Mouse (Mus musculus) Patski (cell line): ENCODE data around the gene Taar1. TPM values are rescaled to one million over a fixed set of nuclear protein-coding genes. Genes with fewer than 3 reads are reported as not detected.

Source experiments
- ATAC-seq: fragments of 100-300 bp; one replicate; pipeline ENCODE4 v1.8.0; 2021
- CTCF ChIA-PET: fragments of 350-600 bp; sonication (Branson Sonifier 250); formaldehyde crosslinking; loops from one replicate; lab custom pipeline; 2022; ENCODE audit warnings: inconsistent platforms; lab: Charles Lee
- POLR2A ChIA-PET: fragments of 350-600 bp; sonication (Branson Sonifier 250); formaldehyde crosslinking; loops from one replicate; lab custom pipeline; 2022; ENCODE audit warnings: antibody characterized with exemption, inconsistent platforms; lab: Charles Lee
- DNase-seq: peaks from one replicate; pipeline ENCODE4 v3.0.0-alpha.2; 2011; ENCODE audit warnings: low read depth, low spot score
- H3K27me3 ChIP-seq: fragments of 371-371 bp; one replicate; pipeline ENCODE4 v1.5.1; 2021
- CTCF ChIP-seq: fragments of 100-300 bp; IDR thresholded peaks from one replicate; pipeline ENCODE4 v1.5.1; 2021
- in situ Hi-C: fragments of 300-500 bp; cut with MboI; formaldehyde crosslinking; loops from 3 replicates; pipeline ENCODE4 v1.11.1; 2018; ENCODE audit warnings: low pct_unique_long_range_greater_than_20kb, mixed read lengths
- polyA plus RNA-seq: library from polyadenylated mRNA; unstranded; gene quantifications from one replicate; pipeline ENCODE4 v1.2.3, GENCODE M21; 2021

The Taar1 gene
- polyA plus RNA-seq, result not detected

DNA sequence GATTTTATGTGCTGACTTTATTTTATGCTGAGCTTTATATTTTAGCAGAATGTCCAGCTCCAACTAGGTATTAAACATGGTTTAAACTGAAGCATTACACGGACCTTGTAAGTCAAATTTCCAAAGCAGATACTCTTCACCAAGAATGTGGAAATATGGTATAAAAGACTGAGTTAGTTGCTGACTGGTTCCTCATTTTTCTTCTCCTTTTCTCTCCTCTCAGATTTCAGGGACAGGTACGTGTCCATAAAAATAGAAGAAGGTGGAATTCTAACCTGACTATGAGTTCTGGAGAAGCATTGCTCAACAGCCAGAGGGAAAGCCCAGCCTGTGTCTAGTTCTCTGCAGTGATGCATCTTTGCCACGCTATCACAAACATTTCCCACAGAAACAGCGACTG, at the start of gene Taar1:
Taar1 (plus strand) TSS at position 301 of the 400 bp plus-strand sequence.
- in situ Hi-C loops, result no loop called here
- DNase-seq (no peak), ATAC-seq (no peak)
- H3K27me3 ChIP-seq, result peaks cover 23% of the 10 kb centered on the region
- CTCF ChIA-PET, result no interaction called here
- no peak for TF ChIP-seq CTCF
- POLR2A ChIA-PET, result no interaction called here

DNA sequence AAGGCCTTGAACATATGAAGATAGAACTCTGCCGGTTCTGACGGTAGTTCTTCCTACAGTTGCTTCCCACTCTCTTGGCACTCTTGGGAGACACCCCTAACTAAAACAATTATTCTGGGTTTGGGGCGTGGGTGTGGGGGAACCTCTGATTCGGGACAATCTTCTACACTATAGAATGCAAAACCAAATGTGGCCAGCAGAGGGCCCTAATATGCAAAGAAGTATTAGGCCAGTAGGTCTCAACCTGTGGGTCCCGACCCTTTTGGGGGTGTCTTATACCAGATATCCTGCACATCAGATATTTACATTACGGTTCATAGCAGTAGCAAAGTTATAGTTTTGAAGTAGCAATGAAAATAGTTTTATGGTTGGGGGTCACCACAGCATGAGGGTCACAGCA, 39.5 kb upstream of the Taar1 start:
- no peak for ATAC-seq
- H3K27me3 ChIP-seq, result peaks cover 4% of the 10 kb centered on the region
- peak; percentile 59 for TF ChIP-seq CTCF
- in situ Hi-C loops, result no loop called here
- no peak for DNase-seq
- ChIA-PET CTCF (interaction anchor here (0.8 kb wide), 1 partner anchor 11 kb away, joined by 3 read pairs; no protein-coding TSS in a partner anchor), POLR2A (no interaction called here)

GRCm38 (mm10) chr10:23884910-23885309, 35.2 kb upstream of the Taar1 start:
- in situ Hi-C loops, result no loop called here
- peaks cover 4% of the 10 kb centered on the region for H3K27me3 ChIP-seq
- no peak for ATAC-seq
- CTCF ChIA-PET, result no interaction called here
- POLR2A ChIA-PET, result interaction anchor here (1.0 kb wide), 1 partner anchor 8 kb away, joined by 3 read pairs; no protein-coding TSS in a partner anchor
- no peak for TF ChIP-seq CTCF
- DNase-seq, result no peak

- TF ChIP-seq CTCF, result no peak
- CTCF ChIA-PET, result interaction anchor here (1.2 kb wide), 1 partner anchor 142 kb away, joined by 3 read pairs; no protein-coding TSS in a partner anchor
- DNase-seq (no peak), ATAC-seq (no peak)
- POLR2A ChIA-PET, result no interaction called here
- in situ Hi-C loops, result no loop called here
- peaks cover 4% of the 10 kb centered on the region for H3K27me3 ChIP-seq
These were observed 34.1 kb upstream of the Taar1 start for GRCm38 (mm10) chr10:23886060-23886459.

- CTCF ChIA-PET, result no interaction called here
- in situ Hi-C loops, result no loop called here
- H3K27me3 ChIP-seq, result no peaks in the 10 kb centered on the region
- no peak for ATAC-seq
- TF ChIP-seq CTCF, result no peak
- no peak for DNase-seq
- POLR2A ChIA-PET, result interaction anchor here (1.0 kb wide), 1 partner anchor 8 kb away, joined by 3 read pairs; no protein-coding TSS in a partner anchor
These were observed 27.2 kb upstream of the Taar1 start for GRCm38 (mm10) chr10:23892987-23893386.

- no peaks in the 10 kb centered on the region for H3K27me3 ChIP-seq
- in situ Hi-C loops, result no loop called here
- DNase-seq, result no peak
- TF ChIP-seq CTCF, result no peak
- ChIA-PET CTCF (no interaction called here), POLR2A (interaction anchor here (0.7 kb wide), 1 partner anchor 40 kb away, joined by 3 read pairs; no protein-coding TSS in a partner anchor)
- ATAC-seq, result no peak
These were observed 25.4 kb upstream of the Taar1 start, which contains the start of gene Vnn1 for GRCm38 (mm10) chr10:23894601-23895349. TSS of gene Vnn1 (plus strand) at chr10:23894688.

DNA sequence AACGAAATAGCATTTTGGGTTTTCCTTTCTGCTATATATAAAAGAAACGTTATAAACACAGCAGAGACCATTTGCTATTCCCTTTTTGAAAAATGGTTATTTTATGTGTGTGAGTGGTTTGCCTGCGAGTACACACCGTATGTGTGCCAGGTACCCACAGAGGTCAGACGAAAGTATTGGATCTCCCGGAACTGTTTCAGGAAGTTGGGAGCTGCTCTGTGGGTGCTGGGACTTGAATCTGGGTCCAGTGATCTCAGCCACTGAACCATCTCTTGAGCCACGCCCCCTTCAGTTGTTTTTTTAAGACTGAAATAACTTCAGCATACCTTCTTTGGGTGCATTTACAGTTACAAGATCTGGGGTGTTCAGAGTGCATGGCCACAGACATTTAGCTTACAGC, 24.8 kb upstream of the Taar1 start:
- POLR2A ChIA-PET, result no interaction called here
- CTCF ChIA-PET, result no interaction called here
- peaks cover 5% of the 10 kb centered on the region for H3K27me3 ChIP-seq
- no peak for DNase-seq
- no peak for TF ChIP-seq CTCF
- in situ Hi-C loops, result no loop called here
- no peak for ATAC-seq

GRCm38 (mm10) chr10:23901119-23901518, 19.0 kb upstream of the Taar1 start:
- H3K27me3 ChIP-seq, result peaks cover 12% of the 10 kb centered on the region
- DNase-seq (no peak), ATAC-seq (no peak)
- ChIA-PET POLR2A (no interaction called here), CTCF (no interaction called here)
- no peak for TF ChIP-seq CTCF
- in situ Hi-C loops, result no loop called here

- DNase-seq (no peak), ATAC-seq (no peak)
- in situ Hi-C loops, result no loop called here
- ChIA-PET CTCF (no interaction called here), POLR2A (no interaction called here)
- no peak for TF ChIP-seq CTCF
- peaks cover 4% of the 10 kb centered on the region for H3K27me3 ChIP-seq
These were observed 14.5 kb upstream of the Taar1 start for GRCm38 (mm10) chr10:23905661-23906060.

DNA sequence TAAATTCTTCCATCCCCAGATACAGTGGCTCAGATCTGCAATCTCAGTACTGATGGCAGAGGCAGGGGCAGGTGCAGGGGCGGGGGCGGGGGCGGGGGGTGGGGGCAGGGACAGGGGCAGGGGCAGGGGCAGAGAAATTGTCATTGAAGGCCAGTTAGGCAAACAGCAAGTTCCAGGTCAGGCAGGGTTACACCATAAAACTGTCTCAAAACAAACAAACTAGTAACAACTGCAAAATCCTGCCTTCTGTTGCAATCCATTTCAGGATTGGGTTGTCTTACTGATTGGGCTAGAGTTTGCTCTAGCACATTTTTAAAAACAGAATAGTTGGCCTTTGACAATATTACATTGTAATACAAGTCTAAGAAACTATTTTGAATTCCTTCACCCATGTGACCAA, 2.3 kb downstream of the Taar1 start:
- TF ChIP-seq CTCF, result no peak
- ATAC-seq, result no peak
- DNase-seq, result no peak
- CTCF ChIA-PET, result no interaction called here
- H3K27me3 ChIP-seq, result peaks cover 34% of the 10 kb centered on the region
- POLR2A ChIA-PET, result no interaction called here
- in situ Hi-C loops, result no loop called here

GRCm38 (mm10) chr10:23923941-23924340, 3.8 kb downstream of the Taar1 start:
- peaks cover 34% of the 10 kb centered on the region for H3K27me3 ChIP-seq
- ChIA-PET POLR2A (no interaction called here), CTCF (no interaction called here)
- DNase-seq, result no peak
- in situ Hi-C loops, result no loop called here
- ATAC-seq, result no peak
- no peak for TF ChIP-seq CTCF
